Mouse (Mus musculus) kidney, postnatal 0 days (tissue): ENCODE data around the gene Samsn1. TPM values are rescaled to one million over a fixed set of nuclear protein-coding genes. Genes with fewer than 3 reads are reported as not detected.
A peak's percentile ranks its signal among the peaks of the same experiment; 100 is the strongest.

Source experiments
- ATAC-seq: fragments of 200-750 bp; cut with Nextera tagmentation; replicated peaks from 2 replicates; pipeline ENCODE4 v1.8.0; 2017; ENCODE audit warnings: low read depth, moderate number of reproducible peaks, moderate TSS enrichment, moderate library complexity; ENCODE audit not compliant: low FRiP score
- DNase-seq: peaks from one replicate; pipeline ENCODE4 v3.0.0-alpha.2; 2016; ENCODE audit warnings: low spot score
- H3K27ac ChIP-seq: fragments of 300-500 bp; sonication (generic); 2 replicates; pipeline ENCODE4 v1.5.1; 2014; ENCODE audit warnings: mild to moderate bottlenecking
- H3K27me3 ChIP-seq: fragments of 300-500 bp; sonication (generic); 2 replicates; pipeline ENCODE4 v1.6.1; 2014; ENCODE audit warnings: low read length, mixed read lengths; ENCODE audit not compliant: insufficient read depth
- H3K36me3 ChIP-seq: fragments of 300-500 bp; sonication (generic); 2 replicates; pipeline ENCODE4 v1.6.1; 2014; ENCODE audit warnings: low read length, mixed read lengths; ENCODE audit not compliant: insufficient read depth
- H3K4me1 ChIP-seq: fragments of 300-500 bp; sonication (generic); replicated peaks from 2 replicates; pipeline ENCODE4 v1.6.1; 2014; ENCODE audit warnings: antibody characterized with exemption, low read length, mixed read lengths; ENCODE audit not compliant: insufficient read depth
- H3K4me2 ChIP-seq: fragments of 300-500 bp; sonication (generic); 2 replicates; pipeline ENCODE4 v1.6.1; 2014; ENCODE audit warnings: mild to moderate bottlenecking, low read length, moderate library complexity, mixed read lengths
- H3K4me3 ChIP-seq: fragments of 300-500 bp; sonication (generic); replicated peaks from 2 replicates; pipeline ENCODE4 v1.5.1; 2014; ENCODE audit warnings: low read depth, low read length
- H3K9ac ChIP-seq: fragments of 300-500 bp; sonication (generic); 2 replicates; pipeline ENCODE4 v1.6.1; 2014; ENCODE audit warnings: low read depth, low read length
- H3K9me3 ChIP-seq: fragments of 300-500 bp; sonication (generic); replicated peaks from 2 replicates; pipeline ENCODE4 v1.6.1; 2016; ENCODE audit warnings: low read length, inconsistent platforms, mixed read lengths
- CTCF ChIP-seq: IDR thresholded peaks from 2 replicates; pipeline ENCODE4 v1.5.1; 2016; ENCODE audit warnings: antibody characterized with exemption, low read depth, mild to moderate bottlenecking, moderate library complexity
- WGBS: fragments of 180-500 bp; shearing (Covaris S2); extraction: QIAGEN DNeasy Blood & Tissue Kit; methylation state at CpG from one replicate; pipeline ENCODE4 v1.1.7; 2014; 5-methylcytosine and 5-hydroxymethylcytosine counted together
- polyA plus RNA-seq: library from polyadenylated mRNA; unstranded; fragments of >200 nt; fragmentation: Nextera tagmentation; extraction: Ambion mirVana; gene quantifications from 2 replicates; pipeline ENCODE4 v1.2.1, GENCODE M21; 2015

Samsn1 gene
- polyA plus RNA-seq, 1 experiment from 2014 or later, result 1.6 TPM

DNA sequence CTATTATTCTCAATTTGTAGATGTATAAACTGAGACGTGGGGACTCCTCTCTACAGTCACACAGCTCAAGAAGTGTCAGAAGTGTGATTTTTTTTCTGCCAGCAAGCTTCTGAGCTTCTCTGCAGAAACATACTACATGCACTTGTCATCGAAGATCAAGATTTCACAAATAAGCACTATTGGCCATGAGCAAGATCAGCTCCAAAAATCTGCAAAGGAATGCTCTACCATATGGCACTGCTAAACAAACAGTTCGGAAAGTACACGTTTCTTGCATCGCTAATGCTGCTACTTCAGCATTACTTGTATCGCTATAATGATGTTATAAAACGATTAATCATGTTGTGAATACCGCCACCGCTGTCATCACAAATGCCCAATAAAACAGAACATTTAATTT, 22.0 kb downstream of the Samsn1 start:
- Histone ChIP-seq H3K27ac (no peak overlapping the region), H3K4me1 (no peaks in the 10 kb centered on the region), H3K4me2 (no peak overlapping the region), H3K9ac (no peak overlapping the region), H3K27me3 (no peaks in the 10 kb centered on the region), H3K36me3 (no peaks in the 10 kb centered on the region), H3K4me3 (no peak overlapping the region), H3K9me3 (no peaks in the 10 kb centered on the region)
- 85% methylated on average over 9 of the region's 9 CpGs for WGBS
- DNase-seq, result no peak
- TF ChIP-seq CTCF, result no peak
- no peak for ATAC-seq

DNA sequence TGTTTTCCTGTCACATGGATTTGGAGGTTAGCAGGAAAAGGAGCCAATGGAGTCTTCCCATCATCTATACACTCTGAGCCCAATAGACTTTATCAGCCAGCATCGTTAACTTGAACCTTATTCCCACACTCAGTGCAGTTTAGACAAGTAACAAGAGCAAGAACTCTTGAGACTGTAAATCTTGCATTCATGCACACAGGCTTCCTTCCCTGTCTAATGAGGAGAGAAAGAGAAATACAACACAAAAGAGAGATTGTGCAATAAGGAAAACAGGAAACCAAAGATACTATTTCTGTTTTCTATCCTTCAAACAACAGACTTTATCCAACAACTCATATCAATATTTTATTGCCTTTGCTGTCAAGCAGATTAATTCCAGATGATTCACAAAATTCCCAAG, 31.9 kb downstream of the Samsn1 start:
- 28% methylated on average over 1 of the region's 1 CpGs for WGBS

DNA sequence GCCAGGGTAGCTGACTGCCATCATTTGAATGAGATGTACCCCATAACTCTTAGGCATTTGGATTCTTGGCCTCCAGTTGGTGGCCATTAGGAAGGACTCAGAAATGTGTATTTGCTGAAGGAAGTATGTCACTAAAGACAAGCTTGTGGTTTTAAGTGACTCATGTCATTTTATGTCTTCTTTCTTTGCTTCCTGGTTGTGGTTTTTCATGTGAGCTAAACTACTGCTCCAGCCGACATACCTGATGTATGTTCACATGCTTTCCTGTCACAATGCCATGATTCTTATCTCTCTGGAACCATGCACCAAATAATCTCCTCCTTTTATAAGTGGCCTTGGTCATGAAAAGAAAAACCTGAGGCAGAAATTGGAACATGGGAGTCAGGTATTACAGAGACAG, 38.2 kb downstream of the Samsn1 start:
- 86% methylated on average over 1 of the region's 1 CpGs for WGBS
- Histone ChIP-seq H3K36me3 (no peaks in the 10 kb centered on the region), H3K27ac (no peak overlapping the region), H3K4me1 (no peaks in the 10 kb centered on the region), H3K4me3 (no peak overlapping the region), H3K4me2 (no peak overlapping the region), H3K27me3 (no peaks in the 10 kb centered on the region), H3K9ac (no peak overlapping the region), H3K9me3 (no peaks in the 10 kb centered on the region)
- no peak for TF ChIP-seq CTCF
- no peak for DNase-seq
- ATAC-seq, result no peak

More for the DNA sequence above, 31.9 kb downstream of the Samsn1 start:
- DNase-seq, result peak; percentile 63
- no peak for TF ChIP-seq CTCF
- Histone ChIP-seq H3K27ac (no peak overlapping the region), H3K9me3 (no peaks in the 10 kb centered on the region), H3K4me3 (no peak overlapping the region), H3K27me3 (no peaks in the 10 kb centered on the region), H3K4me1 (no peaks in the 10 kb centered on the region), H3K36me3 (no peaks in the 10 kb centered on the region), H3K4me2 (no peak overlapping the region), H3K9ac (no peak overlapping the region)
- ATAC-seq, result no peak

DNA sequence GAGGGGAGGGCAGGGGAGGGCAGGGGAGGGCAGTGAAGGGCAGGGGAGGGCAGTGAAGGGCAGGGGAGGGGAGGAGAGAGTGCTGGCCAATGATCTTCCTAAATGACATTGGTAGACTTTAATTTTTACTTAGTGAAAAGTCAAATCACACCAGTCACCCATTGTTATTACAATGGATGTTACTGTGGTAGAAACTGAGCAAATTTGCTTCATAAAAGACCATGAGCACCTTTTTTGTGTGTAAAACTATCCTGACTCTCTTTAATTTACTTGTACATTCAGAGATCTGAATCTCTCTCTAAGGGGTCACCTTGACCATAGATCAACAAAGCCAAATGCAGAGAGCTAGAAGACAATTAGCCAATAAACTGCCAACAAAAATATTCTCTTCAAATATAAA, 42.7 kb downstream of the Samsn1 start:
- no peaks in the 10 kb centered on the region for H3K4me1 ChIP-seq
- ATAC-seq, result no peak
- H3K4me3 ChIP-seq, result no peak overlapping the region
- no peak overlapping the region for H3K27ac ChIP-seq
- H3K36me3 ChIP-seq, result no peaks in the 10 kb centered on the region
- no peaks in the 10 kb centered on the region for H3K9me3 ChIP-seq
- TF ChIP-seq CTCF, result no peak
- no peak for DNase-seq
- no peaks in the 10 kb centered on the region for H3K27me3 ChIP-seq
- H3K9ac ChIP-seq, result no peak overlapping the region
- no peak overlapping the region for H3K4me2 ChIP-seq

DNA sequence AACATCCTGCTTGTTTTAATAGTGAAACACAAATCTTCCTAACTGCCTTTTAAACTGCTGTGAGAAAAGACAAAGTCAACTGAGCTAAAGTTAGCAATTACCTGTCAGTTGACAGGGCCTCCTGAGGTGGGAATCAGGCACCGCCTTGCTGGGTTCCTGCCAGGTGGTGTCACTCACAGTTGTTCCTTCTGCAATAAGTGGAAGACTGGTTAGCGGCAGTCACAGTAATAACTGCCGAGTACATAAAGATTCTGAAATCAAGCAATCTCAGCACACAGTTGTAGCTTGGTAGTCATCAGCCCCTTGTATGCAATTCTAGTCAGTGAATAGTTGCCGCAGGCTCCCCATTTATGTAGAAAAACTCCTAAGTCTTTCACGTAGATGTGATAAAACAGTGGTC, 44.3 kb downstream of the Samsn1 start:
- H3K9me3 ChIP-seq, result no peaks in the 10 kb centered on the region
- H3K4me2 ChIP-seq, result no peak overlapping the region
- H3K36me3 ChIP-seq, result no peaks in the 10 kb centered on the region
- no peak overlapping the region for H3K27ac ChIP-seq
- H3K27me3 ChIP-seq, result no peaks in the 10 kb centered on the region
- no peak overlapping the region for H3K9ac ChIP-seq
- ATAC-seq (no peak), DNase-seq (no peak)
- TF ChIP-seq CTCF, result no peak
- no peaks in the 10 kb centered on the region for H3K4me1 ChIP-seq
- WGBS, result 66% methylated on average over 5 of the region's 5 CpGs
- no peak overlapping the region for H3K4me3 ChIP-seq

DNA sequence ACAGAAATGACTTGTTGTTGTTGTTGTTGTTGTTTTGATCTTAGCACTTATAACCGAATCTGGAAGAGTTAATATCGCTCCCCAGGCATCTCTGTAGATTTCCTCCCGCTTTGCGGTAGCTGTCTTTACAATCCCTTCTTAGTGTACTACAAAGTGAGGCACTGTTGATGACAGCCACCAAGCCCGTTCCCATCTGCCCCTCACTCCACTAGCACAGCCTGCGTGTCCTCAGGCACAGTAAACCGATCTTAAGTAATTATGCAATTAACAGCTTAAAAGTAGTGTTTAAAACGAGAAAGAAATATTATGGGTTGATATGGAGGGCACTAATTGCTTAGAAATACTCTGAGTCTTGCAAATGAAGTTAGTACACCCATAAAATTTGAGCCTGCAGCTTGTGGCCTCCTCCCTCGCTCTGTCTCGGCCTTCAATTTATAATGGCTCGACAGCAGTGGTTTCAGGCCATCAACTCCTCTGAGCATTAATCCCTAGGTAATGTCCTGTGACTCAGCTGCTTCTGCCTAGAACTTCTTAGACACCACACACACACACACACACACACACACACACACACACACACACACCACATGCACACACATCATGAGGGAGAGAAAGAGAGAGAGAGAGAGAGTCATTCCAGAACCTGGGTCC, 46.3 kb downstream of the Samsn1 start:
- Histone ChIP-seq H3K4me3 (no peak overlapping the region), H3K36me3 (no peaks in the 10 kb centered on the region), H3K27me3 (no peaks in the 10 kb centered on the region), H3K9me3 (no peaks in the 10 kb centered on the region), H3K9ac (no peak overlapping the region), H3K27ac (no peak overlapping the region), H3K4me2 (no peak overlapping the region), H3K4me1 (no peaks in the 10 kb centered on the region)
- no peak for TF ChIP-seq CTCF
- peak; percentile 76 for DNase-seq
- peak; percentile 54; the same call in 1 of the 2 replicates for ATAC-seq
- 26% methylated on average over 11 of the region's 11 CpGs for WGBS

DNA sequence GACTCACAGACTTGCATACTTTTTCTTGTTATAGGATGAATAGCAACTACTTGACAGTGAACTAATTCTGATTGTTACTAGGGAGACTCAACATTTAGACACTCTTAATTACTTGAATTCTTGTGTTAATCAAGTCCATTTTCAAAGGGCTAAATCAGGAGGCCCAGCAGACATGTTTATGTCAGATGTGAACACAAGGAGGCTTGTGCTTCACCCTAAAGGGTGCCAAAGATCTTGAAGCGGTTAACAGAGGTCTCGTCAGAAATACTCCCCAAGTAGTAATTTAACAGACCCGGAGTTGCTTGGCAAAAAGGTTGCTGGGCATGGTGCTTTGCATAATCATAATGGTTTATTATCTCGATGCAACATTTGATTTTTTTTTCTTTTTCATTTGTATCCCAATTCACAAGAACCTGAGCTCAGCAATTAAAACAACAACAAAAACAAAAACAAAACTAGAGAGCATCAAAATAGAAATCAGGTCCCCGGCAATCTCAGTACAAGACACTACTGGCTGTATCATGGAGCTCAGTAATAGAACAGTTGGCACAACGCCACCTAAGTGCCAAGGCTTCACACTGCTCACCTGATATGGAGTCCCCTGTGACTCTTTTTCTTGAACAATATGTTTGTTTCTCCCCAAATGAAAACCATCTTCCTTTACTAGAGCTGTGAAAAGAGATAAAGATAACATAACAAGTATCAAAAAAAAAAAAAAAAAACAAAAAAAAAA, 51.6 kb downstream of the Samsn1 start:
- Histone ChIP-seq H3K9me3 (no peaks in the 10 kb centered on the region), H3K4me1 (no peaks in the 10 kb centered on the region), H3K27ac (no peak overlapping the region), H3K36me3 (no peaks in the 10 kb centered on the region), H3K4me2 (no peak overlapping the region), H3K27me3 (no peaks in the 10 kb centered on the region), H3K4me3 (no peak overlapping the region), H3K9ac (no peak overlapping the region)
- 74% methylated on average over 6 of the region's 6 CpGs for WGBS
- DNase-seq (no peak), ATAC-seq (no peak)
- TF ChIP-seq CTCF, result no peak
